Mouse (Mus musculus): Measurements from ENCODE around the gene Maip1. TPM values are rescaled to one million over a fixed set of nuclear protein-coding genes. Genes with fewer than 3 reads are reported as not detected.

Gene Maip1
- polyA plus RNA-seq, 1 experiment, result 7.1 TPM

- no peak overlapping the region for H3K4me3 ChIP-seq (ENCODE audit: control insufficient read depth, insufficient read depth, low read length)
- 40% methylated on average over 9 of the region's 9 CpGs for WGBS
- H3K36me3 ChIP-seq (ENCODE audit: control insufficient read depth, insufficient read depth, low read length), result no peaks in the 10 kb centered on the region
- H3K27ac ChIP-seq (ENCODE audit: control insufficient read depth, insufficient read depth, low read length), result peak overlapping the region; percentile 64; the same call in 1 of the 2 replicates
- no peak for TF ChIP-seq CTCF (IDR thresholded peaks at IDR 0.05; ENCODE audit: borderline replicate concordance, control insufficient read depth, extremely low read depth, insufficient read depth, low read length, poor library complexity)
- no peak for TF ChIP-seq POLR2A (IDR thresholded peaks at IDR 0.05; ENCODE audit: control insufficient read depth, extremely low read depth, insufficient read depth, low read length, poor library complexity)
- no peaks in the 10 kb centered on the region for H3K27me3 ChIP-seq (ENCODE audit: control insufficient read depth, insufficient read depth, low read length)
- peak; percentile 73 for DNase-seq
- peaks cover 2% of the 10 kb centered on the region; the same call in 1 of the 2 replicates for H3K4me1 ChIP-seq (replicated peaks; ENCODE audit: control insufficient read depth, insufficient read depth, low read length)
Measured at GRCm38 (mm10) chr1:57436408-57436807, 30.3 kb downstream of the Maip1 start.

- H3K4me3 ChIP-seq (ENCODE audit: control insufficient read depth, insufficient read depth, low read length), result no peak overlapping the region
- TF ChIP-seq CTCF (IDR thresholded peaks at IDR 0.05; ENCODE audit: borderline replicate concordance, control insufficient read depth, extremely low read depth, insufficient read depth, low read length, poor library complexity) (no peak), POLR2A (IDR thresholded peaks at IDR 0.05; ENCODE audit: control insufficient read depth, extremely low read depth, insufficient read depth, low read length, poor library complexity) (no peak)
- no peak overlapping the region; the same call in 1 of the 2 replicates for H3K27ac ChIP-seq (ENCODE audit: control insufficient read depth, insufficient read depth, low read length)
Measured at GRCm38 (mm10) chr1:57436954-57437353, 30.8 kb downstream of the Maip1 start.

GRCm38 (mm10) chr1:57439026-57439425 lies 32.9 kb downstream of the Maip1 start:
- peaks cover 2% of the 10 kb centered on the region; the same call in 1 of the 2 replicates for H3K4me1 ChIP-seq (replicated peaks; ENCODE audit: control insufficient read depth, insufficient read depth, low read length)
- H3K27ac ChIP-seq (ENCODE audit: control insufficient read depth, insufficient read depth, low read length), result no peak overlapping the region
- DNase-seq, result no peak
- H3K27me3 ChIP-seq (ENCODE audit: control insufficient read depth, insufficient read depth, low read length), result no peaks in the 10 kb centered on the region
- WGBS, result 88% methylated on average over 6 of the region's 6 CpGs
- no peak overlapping the region for H3K4me3 ChIP-seq (ENCODE audit: control insufficient read depth, insufficient read depth, low read length)
- TF ChIP-seq POLR2A (IDR thresholded peaks at IDR 0.05; ENCODE audit: control insufficient read depth, extremely low read depth, insufficient read depth, low read length, poor library complexity), result no peak
- no peak for TF ChIP-seq CTCF (IDR thresholded peaks at IDR 0.05; ENCODE audit: borderline replicate concordance, control insufficient read depth, extremely low read depth, insufficient read depth, low read length, poor library complexity)
- H3K36me3 ChIP-seq (ENCODE audit: control insufficient read depth, insufficient read depth, low read length), result no peaks in the 10 kb centered on the region

More at GRCm38 (mm10) chr1:57436954-57437353, 30.8 kb downstream of the Maip1 start:
- DNase-seq, result no peak
- Histone ChIP-seq H3K36me3 (ENCODE audit: control insufficient read depth, insufficient read depth, low read length) (no peaks in the 10 kb centered on the region), H3K4me1 (replicated peaks; ENCODE audit: control insufficient read depth, insufficient read depth, low read length) (peaks cover 2% of the 10 kb centered on the region; the same call in 1 of the 2 replicates), H3K27me3 (ENCODE audit: control insufficient read depth, insufficient read depth, low read length) (no peaks in the 10 kb centered on the region)
- 12% methylated on average over 9 of the region's 9 CpGs for WGBS

- Histone ChIP-seq H3K4me1 (replicated peaks; ENCODE audit: control insufficient read depth, insufficient read depth, low read length) (peaks cover 2% of the 10 kb centered on the region; the same call in 1 of the 2 replicates), H3K36me3 (ENCODE audit: control insufficient read depth, insufficient read depth, low read length) (no peaks in the 10 kb centered on the region), H3K27ac (ENCODE audit: control insufficient read depth, insufficient read depth, low read length) (no peak overlapping the region), H3K27me3 (ENCODE audit: control insufficient read depth, insufficient read depth, low read length) (no peaks in the 10 kb centered on the region), H3K4me3 (ENCODE audit: control insufficient read depth, insufficient read depth, low read length) (no peak overlapping the region)
- 70% methylated on average over 4 of the region's 4 CpGs for WGBS
- no peak for TF ChIP-seq POLR2A (IDR thresholded peaks at IDR 0.05; ENCODE audit: control insufficient read depth, extremely low read depth, insufficient read depth, low read length, poor library complexity)
- TF ChIP-seq CTCF (IDR thresholded peaks at IDR 0.05; ENCODE audit: borderline replicate concordance, control insufficient read depth, extremely low read depth, insufficient read depth, low read length, poor library complexity), result no peak
- DNase-seq, result no peak
Measured at GRCm38 (mm10) chr1:57440771-57441170, 34.6 kb downstream of the Maip1 start.

- H3K27ac ChIP-seq (ENCODE audit: control insufficient read depth, insufficient read depth, low read length), result no peak overlapping the region
- no peaks in the 10 kb centered on the region for H3K4me1 ChIP-seq (replicated peaks; ENCODE audit: control insufficient read depth, insufficient read depth, low read length)
- 94% methylated on average over 10 of the region's 10 CpGs for WGBS
- TF ChIP-seq CTCF (IDR thresholded peaks at IDR 0.05; ENCODE audit: borderline replicate concordance, control insufficient read depth, extremely low read depth, insufficient read depth, low read length, poor library complexity) (no peak), POLR2A (IDR thresholded peaks at IDR 0.05; ENCODE audit: control insufficient read depth, extremely low read depth, insufficient read depth, low read length, poor library complexity) (no peak)
- H3K36me3 ChIP-seq (ENCODE audit: control insufficient read depth, insufficient read depth, low read length), result no peaks in the 10 kb centered on the region
- DNase-seq, result no peak
- H3K4me3 ChIP-seq (ENCODE audit: control insufficient read depth, insufficient read depth, low read length), result no peak overlapping the region
- H3K27me3 ChIP-seq (ENCODE audit: control insufficient read depth, insufficient read depth, low read length), result no peaks in the 10 kb centered on the region
Measured at GRCm38 (mm10) chr1:57445679-57446078, 39.6 kb downstream of the Maip1 start.

- Histone ChIP-seq H3K4me3 (ENCODE audit: control insufficient read depth, insufficient read depth, low read length) (no peak overlapping the region), H3K27me3 (ENCODE audit: control insufficient read depth, insufficient read depth, low read length) (no peaks in the 10 kb centered on the region), H3K27ac (ENCODE audit: control insufficient read depth, insufficient read depth, low read length) (no peak overlapping the region), H3K4me1 (replicated peaks; ENCODE audit: control insufficient read depth, insufficient read depth, low read length) (no peaks in the 10 kb centered on the region), H3K36me3 (ENCODE audit: control insufficient read depth, insufficient read depth, low read length) (no peaks in the 10 kb centered on the region)
- TF ChIP-seq POLR2A (IDR thresholded peaks at IDR 0.05; ENCODE audit: control insufficient read depth, extremely low read depth, insufficient read depth, low read length, poor library complexity) (no peak), CTCF (IDR thresholded peaks at IDR 0.05; ENCODE audit: borderline replicate concordance, control insufficient read depth, extremely low read depth, insufficient read depth, low read length, poor library complexity) (no peak)
- DNase-seq, result no peak
- WGBS, result 94% methylated on average over 1 of the region's 1 CpGs
Measured at GRCm38 (mm10) chr1:57450241-57450640, 44.1 kb downstream of the Maip1 start.

Data from thymus, adult 2 months (tissue).